Mouse (Mus musculus): ENCODE results near the gene Pter. TPM values are rescaled to one million over a fixed set of nuclear protein-coding genes. Genes with fewer than 3 reads are reported as not detected.

The Pter gene
- total and polyA plus RNA-seq, 3 experiments: 3.5 to 13.6 (median 12.1) TPM

GRCm38 (mm10) chr2:13008433-13008832, 84.6 kb downstream of the Pter start:
- DNase-seq: no peak

- no peak for DNase-seq
Observed at GRCm38 (mm10) chr2:13009261-13009972, 85.6 kb downstream of the Pter start.

- DNase-seq: peak; percentile 7
Observed at GRCm38 (mm10) chr2:13010030-13010459, 86.2 kb downstream of the Pter start.

GRCm38 (mm10) chr2:13010460-13011341, 86.9 kb downstream of the Pter start:
- DNase-seq: peak; percentile 57

GRCm38 (mm10) chr2:13011472-13011871, 87.6 kb downstream of the Pter start, which contains the start of gene C1ql3:
C1ql3 (minus strand) TSS chr2:13011806.
- peak; percentile 3 for DNase-seq

GRCm38 (mm10) chr2:13011973-13012372, 88.1 kb downstream of the Pter start:
- no peak for DNase-seq

- DNase-seq: no peak
Observed at GRCm38 (mm10) chr2:13018382-13018781, 94.5 kb downstream of the Pter start.

GRCm38 (mm10) chr2:13018861-13019260, 95.0 kb downstream of the Pter start:
- no peak for DNase-seq

GRCm38 (mm10) chr2:13038772-13039171, 114.9 kb downstream of the Pter start:
- no peak for DNase-seq

GRCm38 (mm10) chr2:13039785-13040184, 115.9 kb downstream of the Pter start:
- DNase-seq: no peak

GRCm38 (mm10) chr2:13044555-13044954, 120.7 kb downstream of the Pter start:
- no peak for DNase-seq

GRCm38 (mm10) chr2:13048649-13049048, 124.8 kb downstream of the Pter start:
- no peak for DNase-seq

Other genes starting within 250 kb of the Pter start
- gene C1ql3, start 87.8 kb downstream of the Pter start, total RNA-seq (2021): not detected
- not detected in 2 replicates for gene C1ql3, start 87.8 kb downstream of the Pter start, polyA plus RNA-seq (2012; rRNA removed)

Data from adrenal gland, adult 2 months (tissue).